Mouse (Mus musculus): Measurements from ENCODE around the gene Gm21861. TPM values are rescaled to one million over a fixed set of nuclear protein-coding genes. Genes with fewer than 3 reads are reported as not detected.
"Not testable (repeated sequence)": the region's sequence is repeated elsewhere in the genome, so short reads cannot be mapped to it uniquely, and the experiment has no call there.

Gm21861 gene
- not detected in 2 replicates for total RNA-seq (2017)

GRCm38 (mm10) chrY:58814497-58814896 is at the start of gene Gm21861:
TSS of gene Gm21861 (minus strand) at chrY:58814597.
- ATAC-seq (ENCODE audit: extremely low read depth, insufficient number of reproducible peaks, low FRiP score, poor library complexity, severe bottlenecking), result not testable (repeated sequence)
